Mouse (Mus musculus) liver, embryonic 11.5 days (tissue): ENCODE measurements around the gene Fhad1. TPM values are rescaled to one million over a fixed set of nuclear protein-coding genes. Genes with fewer than 3 reads are reported as not detected.

Source experiments
- ATAC-seq: fragments of 200-750 bp; cut with Nextera tagmentation; replicated peaks from 2 replicates; pipeline ENCODE4 v1.8.0; 2017; ENCODE audit warnings: moderate number of reproducible peaks, mild to moderate bottlenecking, moderate TSS enrichment, moderate library complexity; ENCODE audit not compliant: low FRiP score
- DNase-seq: peaks from one replicate; pipeline ENCODE4 v3.0.0-alpha.2; 2017; ENCODE audit warnings: low spot score
- H3K27ac ChIP-seq: fragments of 300-500 bp; sonication (generic); 2 replicates; pipeline ENCODE4 v1.5.1; 2014; ENCODE audit warnings: mild to moderate bottlenecking, low read depth, low read length, control low read depth
- H3K27me3 ChIP-seq: fragments of 300-500 bp; sonication (generic); replicated peaks from 2 replicates; pipeline ENCODE4 v1.6.1; 2014; ENCODE audit warnings: low read length, mixed read lengths; ENCODE audit not compliant: control insufficient read depth, insufficient read depth
- H3K36me3 ChIP-seq: fragments of 300-500 bp; sonication (generic); 2 replicates; pipeline ENCODE4 v1.6.1; 2014; ENCODE audit warnings: mild to moderate bottlenecking, low read length, moderate library complexity, mixed read lengths; ENCODE audit not compliant: control insufficient read depth, insufficient read depth
- H3K4me1 ChIP-seq: fragments of 300-500 bp; sonication (generic); replicated peaks from 2 replicates; pipeline ENCODE4 v1.6.1; 2014; ENCODE audit warnings: low read length, mixed read lengths; ENCODE audit not compliant: control insufficient read depth, insufficient read depth
- H3K4me2 ChIP-seq: fragments of 300-500 bp; sonication (generic); 2 replicates; pipeline ENCODE4 v1.6.1; 2014; ENCODE audit warnings: mild to moderate bottlenecking, control low read depth, moderate library complexity
- H3K4me3 ChIP-seq: fragments of 300-500 bp; sonication (generic); 2 replicates; pipeline ENCODE4 v1.5.1; 2014; ENCODE audit warnings: low read depth, low read length, control low read depth
- H3K9ac ChIP-seq: fragments of 300-500 bp; sonication (generic); 2 replicates; pipeline ENCODE4 v1.6.1; 2014; ENCODE audit warnings: low read depth, low read length, control low read depth
- H3K9me3 ChIP-seq: fragments of 300-500 bp; sonication (generic); 2 replicates; pipeline ENCODE4 v1.6.1; 2016; ENCODE audit warnings: low read length, inconsistent platforms, mixed read lengths; ENCODE audit not compliant: control insufficient read depth
- WGBS: fragments of 180-500 bp; shearing (Covaris S2); extraction: QIAGEN DNeasy Blood & Tissue Kit; methylation state at CpG from one replicate; pipeline ENCODE4 v1.1.7; 2014; 5-methylcytosine and 5-hydroxymethylcytosine counted together
- polyA plus RNA-seq: library from polyadenylated mRNA; unstranded; fragments of >200 nt; fragmentation: Nextera tagmentation; extraction: Ambion mirVana; gene quantifications from 2 replicates; pipeline ENCODE4 v1.2.1, GENCODE M21; 2014

Gene Fhad1
- polyA plus RNA-seq, 1 experiment from 2014 or later, result 1.8 TPM

- 87% methylated on average over 5 of the region's 5 CpGs for WGBS
- peaks cover 44% of the 10 kb centered on the region for H3K4me1 ChIP-seq
- no peak overlapping the region for H3K27ac ChIP-seq
- H3K36me3 ChIP-seq, result no peaks in the 10 kb centered on the region
- no peaks in the 10 kb centered on the region for H3K9me3 ChIP-seq
- ATAC-seq, result no peak
- H3K27me3 ChIP-seq, result peaks cover 18% of the 10 kb centered on the region
- H3K4me2 ChIP-seq, result no peak overlapping the region
- no peak overlapping the region for H3K9ac ChIP-seq
- H3K4me3 ChIP-seq, result no peak overlapping the region
- no peak for DNase-seq
Measured at GRCm38 (mm10) chr4:142047005-142047404, 32.1 kb upstream of the Fhad1 start.

- 63% methylated on average over 7 of the region's 7 CpGs for WGBS
- H3K27ac ChIP-seq, result no peak overlapping the region
- no peak for ATAC-seq
- H3K4me2 ChIP-seq, result no peak overlapping the region
- no peak for DNase-seq
- H3K4me1 ChIP-seq, result peaks cover 41% of the 10 kb centered on the region
- no peak overlapping the region for H3K9ac ChIP-seq
- no peaks in the 10 kb centered on the region for H3K9me3 ChIP-seq
- H3K36me3 ChIP-seq, result no peaks in the 10 kb centered on the region
- peaks cover 18% of the 10 kb centered on the region for H3K27me3 ChIP-seq
- no peak overlapping the region for H3K4me3 ChIP-seq
Measured at GRCm38 (mm10) chr4:142046496-142046895, 31.6 kb upstream of the Fhad1 start.

- DNase-seq (no peak), ATAC-seq (no peak)
- Histone ChIP-seq H3K4me1 (peaks cover 36% of the 10 kb centered on the region), H3K9me3 (no peaks in the 10 kb centered on the region), H3K27ac (no peak overlapping the region), H3K4me2 (no peak overlapping the region), H3K27me3 (peaks cover 18% of the 10 kb centered on the region), H3K4me3 (no peak overlapping the region), H3K9ac (no peak overlapping the region), H3K36me3 (no peaks in the 10 kb centered on the region)
- 81% methylated on average over 14 of the region's 14 CpGs for WGBS
Measured at GRCm38 (mm10) chr4:142045595-142046163, 30.8 kb upstream of the Fhad1 start.

GRCm38 (mm10) chr4:142044452-142044851 lies 29.6 kb upstream of the Fhad1 start:
- no peaks in the 10 kb centered on the region for H3K9me3 ChIP-seq
- H3K9ac ChIP-seq, result no peak overlapping the region
- H3K4me3 ChIP-seq, result no peak overlapping the region
- H3K36me3 ChIP-seq, result no peaks in the 10 kb centered on the region
- no peak overlapping the region for H3K27ac ChIP-seq
- H3K4me2 ChIP-seq, result no peak overlapping the region
- peaks cover 35% of the 10 kb centered on the region for H3K4me1 ChIP-seq
- ATAC-seq (no peak), DNase-seq (no peak)
- WGBS, result 62% methylated on average over 12 of the region's 12 CpGs
- H3K27me3 ChIP-seq, result peaks cover 18% of the 10 kb centered on the region

GRCm38 (mm10) chr4:142039662-142040353 lies 24.9 kb upstream of the Fhad1 start:
- Histone ChIP-seq H3K27ac (no peak overlapping the region), H3K4me2 (no peak overlapping the region; the same call in 1 of the 2 replicates), H3K9me3 (no peaks in the 10 kb centered on the region), H3K27me3 (peaks cover 13% of the 10 kb centered on the region), H3K9ac (no peak overlapping the region), H3K4me3 (no peak overlapping the region), H3K36me3 (no peaks in the 10 kb centered on the region), H3K4me1 (peaks cover 17% of the 10 kb centered on the region)
- ATAC-seq, result peak; percentile 93
- WGBS, result 45% methylated on average over 9 of the region's 9 CpGs
- no peak for DNase-seq

- no peak for ATAC-seq
- Histone ChIP-seq H3K4me1 (peaks cover 10% of the 10 kb centered on the region), H3K27ac (no peak overlapping the region), H3K9ac (no peak overlapping the region), H3K4me2 (no peak overlapping the region), H3K27me3 (peaks cover 3% of the 10 kb centered on the region; the same call in 1 of the 2 replicates), H3K9me3 (no peaks in the 10 kb centered on the region), H3K36me3 (no peaks in the 10 kb centered on the region), H3K4me3 (no peak overlapping the region)
- no peak for DNase-seq
- 57% methylated on average over 4 of the region's 4 CpGs for WGBS
Measured at GRCm38 (mm10) chr4:142037897-142038296, 23.0 kb upstream of the Fhad1 start.

GRCm38 (mm10) chr4:142028533-142028932 lies 13.7 kb upstream of the Fhad1 start:
- WGBS, result 26% methylated on average over 13 of the region's 13 CpGs
- H3K9ac ChIP-seq, result no peak overlapping the region
- H3K27ac ChIP-seq, result no peak overlapping the region
- ATAC-seq (no peak), DNase-seq (no peak)
- H3K4me1 ChIP-seq, result no peaks in the 10 kb centered on the region
- no peaks in the 10 kb centered on the region; the same call in 1 of the 2 replicates for H3K36me3 ChIP-seq
- peaks cover 9% of the 10 kb centered on the region for H3K27me3 ChIP-seq
- H3K4me2 ChIP-seq, result no peak overlapping the region
- H3K4me3 ChIP-seq, result no peak overlapping the region
- no peaks in the 10 kb centered on the region for H3K9me3 ChIP-seq

GRCm38 (mm10) chr4:142026965-142027364 lies 12.1 kb upstream of the Fhad1 start:
- 82% methylated on average over 2 of the region's 2 CpGs for WGBS
- H3K27ac ChIP-seq, result no peak overlapping the region
- no peak for ATAC-seq
- H3K4me2 ChIP-seq, result no peak overlapping the region
- H3K36me3 ChIP-seq, result no peaks in the 10 kb centered on the region; the same call in 1 of the 2 replicates
- DNase-seq, result no peak
- peaks cover 9% of the 10 kb centered on the region for H3K27me3 ChIP-seq
- no peaks in the 10 kb centered on the region for H3K9me3 ChIP-seq
- no peak overlapping the region for H3K9ac ChIP-seq
- H3K4me3 ChIP-seq, result no peak overlapping the region
- no peaks in the 10 kb centered on the region for H3K4me1 ChIP-seq

GRCm38 (mm10) chr4:142024536-142024935 lies 9.7 kb upstream of the Fhad1 start:
- Histone ChIP-seq H3K9ac (no peak overlapping the region), H3K4me2 (no peak overlapping the region), H3K27me3 (peaks cover under 1% of the 10 kb centered on the region; the same call in 1 of the 2 replicates), H3K36me3 (no peaks in the 10 kb centered on the region), H3K4me1 (no peaks in the 10 kb centered on the region), H3K27ac (no peak overlapping the region), H3K9me3 (no peaks in the 10 kb centered on the region), H3K4me3 (no peak overlapping the region)
- no peak for ATAC-seq
- DNase-seq, result no peak
- 81% methylated on average over 2 of the region's 2 CpGs for WGBS
